Mouse (Mus musculus) testis, adult 2 months (tissue): ENCODE measurements around the gene Slc35e2. TPM values are rescaled to one million over a fixed set of nuclear protein-coding genes. Genes with fewer than 3 reads are reported as not detected.
A peak's percentile ranks its signal among the peaks of the same experiment; 100 is the strongest.

Source experiments
- H3K27ac ChIP-seq: fragments of 200-500 bp; 2 replicates; pipeline ENCODE4 v1.5.1; 2012; ENCODE audit warnings: low read depth, low read length; ENCODE audit not compliant: control insufficient read depth, insufficient read depth
- H3K27me3 ChIP-seq: fragments of 200-500 bp; 2 replicates; pipeline ENCODE4 v1.6.1; 2012; ENCODE audit warnings: mild to moderate bottlenecking, low read length, moderate library complexity; ENCODE audit not compliant: control insufficient read depth, insufficient read depth
- H3K36me3 ChIP-seq: fragments of 200-500 bp; 2 replicates; pipeline ENCODE4 v1.6.1; 2012; ENCODE audit warnings: mild to moderate bottlenecking, low read length; ENCODE audit not compliant: control insufficient read depth, insufficient read depth
- H3K4me1 ChIP-seq: fragments of 200-500 bp; 2 replicates; pipeline ENCODE4 v1.6.1; 2012; ENCODE audit warnings: low read length; ENCODE audit not compliant: control insufficient read depth, insufficient read depth
- H3K4me3 ChIP-seq: fragments of 200-500 bp; 2 replicates; pipeline ENCODE4 v1.5.1; 2012; ENCODE audit warnings: low read depth, mild to moderate bottlenecking, low read length, moderate library complexity, mixed read lengths; ENCODE audit not compliant: control insufficient read depth
- CTCF ChIP-seq: fragments of 200-500 bp; IDR thresholded peaks from 2 replicates; pipeline ENCODE4 v1.5.1; 2012; ENCODE audit warnings: low read depth, mild to moderate bottlenecking, inconsistent platforms, low read length, moderate library complexity; ENCODE audit not compliant: control insufficient read depth, insufficient read depth, insufficient replicate concordance
- POLR2A ChIP-seq: fragments of 200-500 bp; IDR thresholded peaks from 2 replicates; pipeline ENCODE4 v1.6.1; 2012; ENCODE audit warnings: low read depth, mild to moderate bottlenecking, inconsistent platforms, low read length, moderate library complexity; ENCODE audit not compliant: control insufficient read depth
- polyA plus RNA-seq: library from polyadenylated mRNA; depleted of rRNA; stranded (reverse); fragments of >200 nt; gene quantifications from 2 replicates; pipeline ENCODE4 v1.2.3, GENCODE M21; 2012

Slc35e2 gene
- polyA plus RNA-seq, 1 experiment: 3.2 TPM

DNA sequence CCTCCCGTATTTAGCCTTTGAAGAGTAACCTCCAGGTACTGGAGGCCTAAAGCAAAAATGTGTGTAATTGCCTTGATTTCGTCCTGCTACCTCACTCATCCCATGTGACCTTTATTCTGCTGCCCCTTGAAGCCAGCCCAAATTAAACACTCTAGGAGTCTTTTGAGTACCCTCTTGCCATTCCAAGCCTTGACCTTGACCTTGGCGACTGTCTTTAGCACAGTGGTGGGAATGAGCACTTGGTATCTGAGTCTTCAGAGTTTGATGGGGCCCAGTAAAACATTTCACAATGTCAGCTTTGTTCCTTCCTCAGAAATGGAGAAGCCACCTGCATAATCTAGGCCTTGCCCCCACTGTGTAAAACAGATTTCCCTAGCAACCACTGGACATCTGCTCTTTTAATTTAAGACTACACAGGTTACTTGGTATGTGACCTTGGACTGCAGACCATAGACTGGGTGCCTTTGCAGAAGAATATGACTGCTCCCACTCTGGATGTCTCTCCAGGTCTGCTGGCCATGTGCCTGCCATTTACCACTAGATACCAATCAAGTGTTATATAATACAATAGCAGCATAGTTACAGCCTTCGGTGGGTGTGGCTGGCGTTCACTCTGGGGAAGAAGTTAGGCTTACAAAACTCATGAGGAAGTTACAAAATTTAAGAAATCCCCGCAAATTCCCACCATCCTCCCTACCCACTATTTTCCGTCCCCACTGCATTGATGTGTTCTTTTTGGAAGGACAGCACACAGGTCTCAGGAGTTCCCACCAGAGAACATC, 39.4 kb upstream of the Slc35e2 start, which contains the start of gene Nadk:
TSS of gene Nadk (plus strand) at position 718 of the 782 bp plus-strand sequence.
- Histone ChIP-seq H3K36me3 (no peaks in the 10 kb centered on the region; the same call in 1 of the 2 replicates), H3K4me1 (peaks cover 16% of the 10 kb centered on the region), H3K27ac (peak within 1 kb of the TSS; percentile 83), H3K4me3 (peak within 1 kb of the TSS; percentile 65), H3K27me3 (no peaks in the 10 kb centered on the region)
- TF ChIP-seq CTCF (no peak), POLR2A (no peak)

DNA sequence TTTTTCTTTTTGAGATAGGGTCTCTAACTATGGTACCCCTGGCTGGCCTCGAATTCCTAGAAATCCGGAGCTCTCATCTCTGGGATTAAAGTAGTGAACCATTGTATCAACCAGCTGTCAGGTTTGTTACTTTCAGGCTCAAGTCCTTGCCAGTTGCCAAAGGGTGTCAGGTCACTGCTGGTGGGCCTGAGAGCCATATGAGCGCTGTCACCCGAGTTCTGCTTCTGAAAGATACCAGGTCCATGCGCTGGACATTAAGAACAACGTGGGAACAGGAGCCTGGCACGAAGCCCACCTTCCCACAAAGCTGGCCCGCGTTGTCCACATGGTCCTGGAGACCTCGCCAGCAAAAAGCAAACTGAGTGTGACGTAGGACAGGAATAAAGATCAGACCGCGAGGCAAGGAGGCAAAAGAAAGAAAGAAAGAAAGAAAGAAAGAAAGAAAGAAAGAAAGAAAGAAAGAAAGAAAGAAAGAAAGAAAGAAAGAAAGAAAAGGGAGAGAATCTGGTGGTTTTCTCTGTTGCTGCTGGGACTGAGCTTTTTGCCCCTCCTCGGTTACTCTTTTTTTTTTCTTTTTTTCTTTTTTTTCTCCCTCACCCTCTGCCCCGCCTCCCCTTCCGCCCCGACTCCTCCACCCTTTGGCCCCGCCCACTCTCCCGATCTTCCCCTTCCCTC, 38.4 kb upstream of the Slc35e2 start:
- peaks cover 16% of the 10 kb centered on the region for H3K4me1 ChIP-seq
- no peak for TF ChIP-seq CTCF
- TF ChIP-seq POLR2A: no peak
- peak overlapping the region; percentile 83 for H3K27ac ChIP-seq

DNA sequence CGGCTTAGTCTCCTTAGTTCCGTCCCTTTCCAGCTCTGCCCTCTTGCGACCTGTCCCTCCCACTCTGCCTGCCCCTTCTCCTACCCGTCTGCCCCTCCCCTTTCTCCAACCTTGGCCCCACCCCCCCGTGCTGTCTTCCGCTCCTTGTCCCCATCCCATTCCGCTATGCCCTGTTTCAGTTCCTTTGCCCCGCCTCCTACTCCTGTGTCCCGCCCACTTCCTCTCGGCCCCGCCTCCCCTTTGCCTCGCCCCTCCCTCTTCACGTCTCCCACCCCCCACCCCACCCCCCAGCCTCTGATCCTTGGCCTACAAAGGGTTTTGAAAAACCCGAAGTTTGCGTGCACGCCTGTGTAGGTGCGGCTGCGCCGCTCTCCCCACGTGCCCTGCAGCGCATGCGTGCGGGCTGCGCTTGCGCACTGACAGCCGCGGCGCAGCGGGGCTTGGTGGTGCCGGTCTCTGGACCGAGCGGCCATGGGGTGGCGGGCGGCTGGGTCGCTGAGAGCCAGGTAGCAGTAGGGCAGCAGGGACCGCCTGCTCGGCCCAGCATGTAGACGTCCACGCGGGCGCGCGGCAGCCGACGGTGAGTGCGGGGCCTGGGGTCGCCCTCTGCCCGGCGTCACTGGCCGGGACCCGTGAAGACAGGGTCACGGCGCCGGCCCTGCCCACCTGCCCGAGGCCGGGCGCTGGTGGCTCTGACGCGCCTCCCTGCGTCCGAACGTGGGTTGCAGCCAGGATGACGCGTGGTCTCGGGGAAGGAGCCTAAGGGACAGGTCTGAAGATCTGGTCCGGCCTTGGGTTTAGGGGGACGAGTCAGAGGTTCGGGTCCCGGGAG, 37.6 kb upstream of the Slc35e2 start:
- H3K4me3 ChIP-seq: peak overlapping the region; percentile 84
- peak overlapping the region; percentile 80 for H3K27ac ChIP-seq
- H3K27me3 ChIP-seq: no peaks in the 10 kb centered on the region
- TF ChIP-seq CTCF (peak; percentile 32; the same call in 1 of the 2 replicates), POLR2A (peak; percentile 79)
- H3K4me1 ChIP-seq: peaks cover 18% of the 10 kb centered on the region
- no peaks in the 10 kb centered on the region for H3K36me3 ChIP-seq

More for the DNA sequence above, 38.4 kb upstream of the Slc35e2 start:
- Histone ChIP-seq H3K36me3 (no peaks in the 10 kb centered on the region; the same call in 1 of the 2 replicates), H3K27me3 (no peaks in the 10 kb centered on the region), H3K4me3 (peak overlapping the region; percentile 65)

DNA sequence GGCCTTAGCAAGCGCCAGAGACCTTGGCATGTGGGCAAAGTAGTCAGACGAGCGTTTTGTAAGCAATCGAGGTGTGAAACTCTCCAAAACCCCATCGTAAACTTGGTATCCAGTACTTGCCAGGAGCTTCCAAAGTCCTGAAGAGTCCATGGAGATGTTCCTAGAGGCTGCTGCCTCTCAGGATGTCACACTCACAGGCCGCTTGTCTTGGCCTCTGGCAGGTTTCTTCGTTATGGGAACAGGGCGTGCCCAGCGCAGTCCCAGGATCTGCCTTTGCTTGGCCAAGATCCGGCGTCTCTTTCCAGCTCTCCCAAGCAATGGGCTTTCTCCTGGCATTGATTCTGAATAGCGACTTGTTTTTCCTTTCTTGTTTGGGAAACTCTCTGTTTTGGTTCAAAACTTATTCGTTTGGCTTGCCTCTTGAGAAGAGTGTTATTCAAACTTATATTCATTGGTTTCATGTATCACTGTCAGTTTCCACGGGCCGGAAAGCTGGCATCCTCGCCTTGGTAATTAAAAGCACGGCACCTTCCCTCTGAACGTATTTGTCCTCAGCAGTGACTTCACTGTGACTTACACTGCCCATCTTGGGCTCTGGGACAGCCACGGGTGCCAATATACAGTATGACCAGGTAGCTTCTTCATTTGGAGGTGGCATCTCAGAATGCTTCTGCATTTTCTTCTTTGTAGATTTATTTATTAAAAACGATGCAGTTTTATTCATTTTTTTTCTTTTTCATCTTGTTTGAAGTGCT, 36.7 kb upstream of the Slc35e2 start:
- Histone ChIP-seq H3K36me3 (no peaks in the 10 kb centered on the region), H3K27me3 (no peaks in the 10 kb centered on the region), H3K27ac (peak overlapping the region; percentile 80), H3K4me3 (peak overlapping the region; percentile 84), H3K4me1 (peaks cover 18% of the 10 kb centered on the region)
- TF ChIP-seq POLR2A: no peak; the same call in 1 of the 2 replicates
- no peak for TF ChIP-seq CTCF

DNA sequence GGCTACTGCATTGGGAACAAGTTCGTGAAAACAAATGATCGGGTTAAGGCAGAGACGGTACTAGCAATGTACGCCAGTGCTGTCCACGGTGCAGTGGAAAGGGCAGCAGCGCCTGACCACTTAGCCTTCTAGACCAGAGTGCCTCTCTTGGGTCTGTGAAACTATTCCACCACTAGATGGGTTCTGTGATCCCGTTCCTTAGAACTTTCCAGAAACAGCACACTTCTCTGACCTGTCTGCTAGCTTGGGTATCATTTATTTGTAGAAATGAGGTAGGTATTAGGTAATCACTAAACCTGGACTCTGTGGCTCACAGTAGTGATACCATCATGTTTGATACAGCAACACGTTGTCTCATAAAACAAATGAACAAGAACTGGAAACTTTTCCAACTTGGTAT, 34.7 kb upstream of the Slc35e2 start:
- H3K36me3 ChIP-seq: no peaks in the 10 kb centered on the region
- H3K27ac ChIP-seq: no peak overlapping the region
- H3K4me1 ChIP-seq: peaks cover 18% of the 10 kb centered on the region
- TF ChIP-seq CTCF: no peak
- no peak for TF ChIP-seq POLR2A
- H3K4me3 ChIP-seq: no peak overlapping the region
- H3K27me3 ChIP-seq: no peaks in the 10 kb centered on the region

DNA sequence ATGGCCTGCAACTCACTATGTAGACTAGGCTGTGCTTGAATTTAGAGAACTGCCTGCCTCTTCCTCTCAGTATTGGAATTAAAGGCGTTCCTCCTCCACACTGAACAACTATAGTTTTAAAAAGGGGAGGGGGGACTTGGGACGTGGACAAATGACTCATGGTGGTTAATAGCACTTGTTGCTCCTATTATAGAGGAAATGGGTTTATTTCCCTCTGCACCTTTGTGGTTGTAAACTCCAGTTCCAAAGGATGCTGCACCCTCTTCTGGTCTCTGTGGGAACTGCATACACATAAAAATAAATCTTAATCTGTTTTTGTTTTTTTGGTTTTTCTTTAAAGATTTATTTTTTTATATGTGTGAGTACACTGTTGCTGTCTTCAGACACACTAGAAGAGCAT, 33.0 kb upstream of the Slc35e2 start:
- H3K27ac ChIP-seq: no peak overlapping the region
- no peaks in the 10 kb centered on the region for H3K27me3 ChIP-seq
- no peak overlapping the region for H3K4me3 ChIP-seq
- TF ChIP-seq POLR2A (no peak), CTCF (no peak)
- peaks cover 8% of the 10 kb centered on the region for H3K4me1 ChIP-seq
- H3K36me3 ChIP-seq: no peaks in the 10 kb centered on the region

DNA sequence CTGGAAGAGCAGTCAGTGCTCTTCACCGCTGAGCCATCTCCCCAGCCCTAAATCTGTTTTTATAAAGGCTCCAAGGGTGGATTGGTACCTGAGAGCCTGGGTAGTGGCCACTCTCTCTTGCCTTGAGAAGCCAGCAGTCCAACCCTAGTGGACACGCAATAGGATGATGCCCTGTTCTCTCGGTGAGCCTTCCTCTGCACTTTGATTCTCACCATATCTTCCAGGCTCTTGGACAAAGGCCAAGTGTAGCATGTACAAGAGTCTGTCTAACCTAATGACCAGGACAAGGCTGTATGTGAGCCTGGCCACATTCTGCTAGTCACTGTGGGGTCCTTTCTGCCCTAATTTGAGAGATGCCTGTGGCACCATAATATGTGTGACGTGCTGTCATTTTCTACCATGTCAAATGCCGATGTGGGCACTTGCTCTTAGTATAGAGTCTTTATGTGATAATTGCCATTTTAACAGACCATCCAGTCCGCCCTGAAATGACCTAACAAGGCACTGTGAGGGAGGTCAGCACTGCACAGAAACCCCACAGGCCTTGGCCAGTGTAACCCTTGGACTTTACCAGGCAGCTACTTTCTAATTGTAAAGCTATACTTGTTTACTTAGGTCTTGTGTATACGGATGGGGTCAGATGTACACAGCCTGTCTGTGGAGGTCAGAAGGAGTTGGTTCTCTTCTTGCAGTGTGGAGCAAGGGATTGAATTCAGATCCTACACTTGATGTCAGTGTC, 32.4 kb upstream of the Slc35e2 start:
- H3K27ac ChIP-seq: no peak overlapping the region
- no peaks in the 10 kb centered on the region for H3K36me3 ChIP-seq
- H3K4me3 ChIP-seq: no peak overlapping the region
- H3K4me1 ChIP-seq: peaks cover 8% of the 10 kb centered on the region
- H3K27me3 ChIP-seq: no peaks in the 10 kb centered on the region
- TF ChIP-seq CTCF (no peak), POLR2A (no peak)
